Mouse (Mus musculus) urinary bladder, postnatal 4 days (tissue): Measurements from ENCODE around the gene Mt2.
A peak's percentile ranks its signal among the peaks of the same experiment; 100 is the strongest.
"Not testable (repeated sequence)": the region's sequence is repeated elsewhere in the genome, so short reads cannot be mapped to it uniquely, and the experiment has no call there.

ENCODE experiments used
- DNase-seq, 2 experiments: peaks; one replicate each; pipeline ENCODE4 v3.0.0; 2021 to 2022; ENCODE audit warnings: low spot score in 2 of 2

The Mt2 gene

GRCm38 (mm10) chr8:94172075-94172808 lies at the start of gene Mt2:
Mt2 (plus strand) TSS chr8:94172664.
- DNase-seq = peak; percentile 79 to 83

- DNase-seq = no peak
These were observed 49.6 kb upstream of the Mt2 start for GRCm38 (mm10) chr8:94122711-94123468.

- DNase-seq = no peak
These were observed 44.8 kb upstream of the Mt2 start for GRCm38 (mm10) chr8:94127711-94128110.

- no peak for DNase-seq
These were observed 43.2 kb upstream of the Mt2 start for GRCm38 (mm10) chr8:94129133-94129789.

GRCm38 (mm10) chr8:94130126-94130525 lies 42.3 kb upstream of the Mt2 start:
- DNase-seq = no peak

GRCm38 (mm10) chr8:94132096-94132495 lies 40.4 kb upstream of the Mt2 start:
- DNase-seq = no peak

- not testable (repeated sequence) for DNase-seq
These were observed 37.9 kb upstream of the Mt2 start for GRCm38 (mm10) chr8:94134601-94135000.

- DNase-seq = no peak
These were observed 36.9 kb upstream of the Mt2 start for GRCm38 (mm10) chr8:94135556-94135955.

- DNase-seq = no peak
These were observed 36.3 kb upstream of the Mt2 start for GRCm38 (mm10) chr8:94136192-94136591.

GRCm38 (mm10) chr8:94136933-94137332 lies 35.5 kb upstream of the Mt2 start, which contains the start of gene Mt4:
Mt4 (plus strand) TSS chr8:94137197.
- DNase-seq = no peak

- DNase-seq = no peak
These were observed 32.1 kb upstream of the Mt2 start for GRCm38 (mm10) chr8:94140266-94140795.

GRCm38 (mm10) chr8:94148236-94148635 lies 24.2 kb upstream of the Mt2 start:
- DNase-seq = no peak

- no peak for DNase-seq
These were observed 21.5 kb upstream of the Mt2 start for GRCm38 (mm10) chr8:94150925-94151324.

GRCm38 (mm10) chr8:94152513-94153300 lies 19.8 kb upstream of the Mt2 start, which contains the start of gene Mt3:
Mt3 (plus strand) TSS chr8:94152607.
- DNase-seq = peak in 1 of 2 experiments; percentile 38

GRCm38 (mm10) chr8:94153451-94153850 lies 19.0 kb upstream of the Mt2 start:
- no peak for DNase-seq

- DNase-seq = no peak
These were observed 17.9 kb upstream of the Mt2 start for GRCm38 (mm10) chr8:94154537-94154936.

GRCm38 (mm10) chr8:94156092-94156491 lies 16.4 kb upstream of the Mt2 start:
- no peak for DNase-seq

- DNase-seq = not testable (repeated sequence)
These were observed 6.7 kb upstream of the Mt2 start for GRCm38 (mm10) chr8:94165772-94166171.

GRCm38 (mm10) chr8:94167244-94167643 lies 5.2 kb upstream of the Mt2 start:
- DNase-seq = peak; percentile 76 to 89

GRCm38 (mm10) chr8:94169547-94169946 lies 2.9 kb upstream of the Mt2 start:
- DNase-seq = no peak

- peak in 1 of 2 experiments; percentile 21 for DNase-seq
These were observed 1.1 kb upstream of the Mt2 start for GRCm38 (mm10) chr8:94171321-94171755.
